In genomic region chr9:60226155-60226554, GRCm38 (mm10) we compare ENCODE assay signal across 12 mouse cellular contexts.
DNase-seq lines count a peak whose midpoint lies in the region; ATAC-seq and TF ChIP-seq lines count a peak whose summit lies in the region.
"Had no signal": no experiment of that assay in that cellular context is flagged by ENCODE, and none has a peak within 500 bp of the region (broad histone marks: within the 10 kb centered on the region; RNA-seq: fewer than 3 reads in every experiment).

No protein-coding gene starts in this region.

- ATAC-seq in forebrain, embryonic 11.5 days (replicated peaks; ENCODE audit: low FRiP score): no peak
- ATAC-seq in forebrain, embryonic 14.5 days: no peak

- H3K36me3 ChIP-seq in forebrain, embryonic 11.5 days (ENCODE audit: control insufficient read depth, insufficient read depth, low read length): no peaks in the 10 kb centered on the region
- H3K36me3 ChIP-seq in forebrain, embryonic 14.5 days (ENCODE audit: control insufficient read depth, insufficient read depth, low read length): no peaks in the 10 kb centered on the region
- H3K36me3 ChIP-seq in embryonic facial prominence, embryonic 10.5 days (replicated peaks): no peaks in the 10 kb centered on the region

- H3K4me1 ChIP-seq in forebrain, embryonic 11.5 days (replicated peaks; ENCODE audit: control insufficient read depth, insufficient read depth, low read length): peaks cover 1% of the 10 kb centered on the region; the same call in 1 of the 2 replicates
- H3K4me1 ChIP-seq in forebrain, embryonic 14.5 days (ENCODE audit: control insufficient read depth, insufficient read depth, low read length): peaks cover 24% of the 10 kb centered on the region
- H3K4me1 ChIP-seq in embryonic facial prominence, embryonic 10.5 days: peaks cover 51% of the 10 kb centered on the region

- intact Hi-C loops in gastrocnemius, adult 2 months (cut with DNase I): no loop called here

- H3K27ac ChIP-seq in forebrain, embryonic 11.5 days (ENCODE audit: low read depth, low read length): no peak overlapping the region
- H3K27ac ChIP-seq in forebrain, embryonic 14.5 days (ENCODE audit: low read depth, low read length): no peak overlapping the region
- H3K27ac ChIP-seq in embryonic facial prominence, embryonic 10.5 days (replicated peaks): 0 out of 2 replicates have a peak overlapping the region, but pooled peaks have one; percentile 35
- no peak overlapping the region for H3K27ac ChIP-seq in gastrocnemius, adult 2 months

- TF ChIP-seq CTCF in gastrocnemius, adult 2 months (IDR thresholded peaks at IDR 0.05): no peak

- DNase-seq in forebrain, embryonic 11.5 days (ENCODE audit: low spot score): peak; percentile 37
- no peak for DNase-seq in forebrain, embryonic 14.5 days (ENCODE audit: low spot score)
- peak; percentile 36 for DNase-seq in embryonic facial prominence, embryonic 10.5 days (ENCODE audit: low spot score)
- peak; percentile 55 for DNase-seq in layer of hippocampus, adult 11-12 months (ENCODE audit: low spot score)
- peak; percentile 33 to 42 for DNase-seq in right cerebral cortex, adult 2 months (ENCODE audit: low spot score in 2 of 2)
- no peak for DNase-seq in spleen, adult 18-20 months
- DNase-seq in gastrocnemius, adult 2 months: no peak
- DNase-seq in cerebellum, adult 9-10 months: no peak
- DNase-seq: adrenal gland, postnatal 10 days; B cell, adult 2 months; cerebellum, adult 9-11 months; thymus, postnatal 36 days had no signal

- no peaks in the 10 kb centered on the region for H3K27me3 ChIP-seq in forebrain, embryonic 11.5 days (ENCODE audit: control insufficient read depth, insufficient read depth, low read length)
- no peaks in the 10 kb centered on the region for H3K27me3 ChIP-seq in forebrain, embryonic 14.5 days (replicated peaks; ENCODE audit: control insufficient read depth, insufficient read depth, low read length)
- peaks cover 8% of the 10 kb centered on the region; the same call in 1 of the 2 replicates for H3K27me3 ChIP-seq in embryonic facial prominence, embryonic 10.5 days (replicated peaks; ENCODE audit: low read depth, poor library complexity, severe bottlenecking)

- no peak overlapping the region for H3K4me2 ChIP-seq in forebrain, embryonic 11.5 days (ENCODE audit: low read depth, low read length, severe bottlenecking)
- no peak overlapping the region for H3K4me2 ChIP-seq in forebrain, embryonic 14.5 days (ENCODE audit: low read length)

- no peak overlapping the region for H3K4me3 ChIP-seq in forebrain, embryonic 11.5 days (ENCODE audit: low read depth, low read length)
- H3K4me3 ChIP-seq in forebrain, embryonic 14.5 days (ENCODE audit: low read depth, low read length): no peak overlapping the region
- no peak overlapping the region for H3K4me3 ChIP-seq in embryonic facial prominence, embryonic 10.5 days
- H3K4me3 ChIP-seq in gastrocnemius, adult 2 months: no peak overlapping the region

- no peaks in the 10 kb centered on the region for H3K9me3 ChIP-seq in forebrain, embryonic 11.5 days (ENCODE audit: control insufficient read depth, low read length)
- H3K9me3 ChIP-seq in forebrain, embryonic 14.5 days (replicated peaks; ENCODE audit: control insufficient read depth, low read length): no peaks in the 10 kb centered on the region
- no peaks in the 10 kb centered on the region for H3K9me3 ChIP-seq in embryonic facial prominence, embryonic 10.5 days

- 89% methylated on average over 14 of the region's 14 CpGs for WGBS in forebrain, embryonic 11.5 days
- WGBS in forebrain, embryonic 14.5 days: 81% methylated on average over 14 of the region's 14 CpGs
- 62% methylated on average over 14 of the region's 14 CpGs for WGBS in embryonic facial prominence, embryonic 10.5 days

- no peak overlapping the region for H3K9ac ChIP-seq in forebrain, embryonic 11.5 days (ENCODE audit: low read length)
- no peak overlapping the region for H3K9ac ChIP-seq in forebrain, embryonic 14.5 days (ENCODE audit: low read length)

Comparison
In these comparisons a context has a peak if more than half of its experiments do, and no peak if none do; other contexts are left out.
1. DNase-seq: peak in forebrain, embryonic 11.5 days (single experiment), embryonic facial prominence, embryonic 10.5 days (single experiment), layer of hippocampus, adult 11-12 months (single experiment) and right cerebral cortex, adult 2 months (2 of 2); none in forebrain, embryonic 14.5 days (single experiment), spleen, adult 18-20 months (0 of 2), gastrocnemius, adult 2 months (single experiment) and cerebellum, adult 9-10 months (single experiment).